Mouse (Mus musculus): Measurements from ENCODE around the gene Timeless. TPM values are rescaled to one million over a fixed set of nuclear protein-coding genes. Genes with fewer than 3 reads are reported as not detected.
"Not testable (repeated sequence)": the region's sequence is repeated elsewhere in the genome, so short reads cannot be mapped to it uniquely, and the experiment has no call there.

The Timeless gene
- total RNA-seq, 1 experiment from 2014 or later: 16.5 TPM

GRCm38 (mm10) chr10:128212871-128213323, 19.0 kb upstream of the Timeless start:
- DNase-seq: peak; percentile 68

- not testable (repeated sequence) for DNase-seq
Observed at GRCm38 (mm10) chr10:128214112-128214511, 17.8 kb upstream of the Timeless start.

GRCm38 (mm10) chr10:128214981-128215380, 16.9 kb upstream of the Timeless start:
- DNase-seq: no peak

GRCm38 (mm10) chr10:128218387-128219117, 13.3 kb upstream of the Timeless start:
- no peak for DNase-seq

GRCm38 (mm10) chr10:128221533-128222286, 10.2 kb upstream of the Timeless start:
- peak; percentile 39 for DNase-seq

GRCm38 (mm10) chr10:128225064-128225463, 6.8 kb upstream of the Timeless start:
- DNase-seq: no peak

GRCm38 (mm10) chr10:128225538-128225937, 6.3 kb upstream of the Timeless start, which contains the start of gene Mip:
Gene Mip, plus strand, starts transcription at chr10:128225838.
- DNase-seq: no peak

- no peak for DNase-seq
Observed at GRCm38 (mm10) chr10:128227592-128227991, 4.3 kb upstream of the Timeless start.

- DNase-seq: no peak
Observed at GRCm38 (mm10) chr10:128228009-128228408, 3.9 kb upstream of the Timeless start.

GRCm38 (mm10) chr10:128230582-128230981, 1.3 kb upstream of the Timeless start:
- DNase-seq: no peak

- DNase-seq: no peak
Observed at GRCm38 (mm10) chr10:128231146-128231545, 719 bp upstream of the Timeless start.

GRCm38 (mm10) chr10:128232420-128232985, 638 bp downstream of the Timeless start:
- DNase-seq: peak; percentile 64

GRCm38 (mm10) chr10:128236321-128236720, 4.5 kb downstream of the Timeless start:
- no peak for DNase-seq

- DNase-seq: peak; percentile 34
Observed at GRCm38 (mm10) chr10:128237807-128238480, 6.1 kb downstream of the Timeless start.

GRCm38 (mm10) chr10:128239140-128239539, 7.3 kb downstream of the Timeless start:
- no peak for DNase-seq

- no peak for DNase-seq
Observed at GRCm38 (mm10) chr10:128240131-128240530, 8.3 kb downstream of the Timeless start.

GRCm38 (mm10) chr10:128243252-128243651, 11.4 kb downstream of the Timeless start:
- no peak for DNase-seq

- DNase-seq: no peak
Observed at GRCm38 (mm10) chr10:128244121-128244520, 12.3 kb downstream of the Timeless start.

- DNase-seq: peak; percentile 60
Observed at GRCm38 (mm10) chr10:128247020-128247732, 15.3 kb downstream of the Timeless start.

GRCm38 (mm10) chr10:128250565-128250964, 18.7 kb downstream of the Timeless start:
- no peak for DNase-seq

GRCm38 (mm10) chr10:128253677-128254255, 21.9 kb downstream of the Timeless start, which contains the start of gene Apon:
Gene Apon, plus strand, starts transcription at chr10:128254096.
- DNase-seq: peak; percentile 46
